Comparison of ENCODE assay signal across 20 mouse cellular contexts in genomic region chr17:50217978-50218377, GRCm38 (mm10).
"Had no signal": no experiment of that assay in that cellular context is flagged by ENCODE, and none has a peak within 500 bp of the region (broad histone marks: within the 10 kb centered on the region; RNA-seq: fewer than 3 reads in every experiment).

No protein-coding gene starts in this region.

- H3K9me3 ChIP-seq: midbrain, embryonic 10.5 days; midbrain, embryonic 12.5 days; neural tube, embryonic 13.5 days; neural tube, embryonic 15.5 days had no signal

- ATAC-seq: midbrain, embryonic 16.5 days had no signal

- H3K27me3 ChIP-seq: midbrain, embryonic 12.5 days; neural tube, embryonic 13.5 days; neural tube, embryonic 15.5 days had no signal

- H3K36me3 ChIP-seq: midbrain, embryonic 10.5 days; midbrain, embryonic 12.5 days; neural tube, embryonic 13.5 days; neural tube, embryonic 15.5 days had no signal

- H3K4me3 ChIP-seq: megakaryocyte, embryonic 14.5 days; midbrain, embryonic 10.5 days; midbrain, embryonic 12.5 days; myocyte; neural tube, embryonic 13.5 days; neural tube, embryonic 15.5 days had no signal

- H3K27ac ChIP-seq: midbrain, embryonic 10.5 days; midbrain, embryonic 12.5 days; neural tube, embryonic 13.5 days; neural tube, embryonic 15.5 days had no signal

- DNase-seq: lung, adult 18-20 months; lung, embryonic 14.5 days; lung, postnatal 10 days; lung, postnatal 4 days; midbrain, embryonic 14.5 days; retina, postnatal 1 day; right cerebral cortex, adult 18-20 months; right cerebral cortex, postnatal 25 days; right cerebral cortex, postnatal 4 days; spleen, adult 18-20 months; thymus, adult 18-20 months; thymus, postnatal 14 days; thymus, postnatal 4 days had no signal

- H3K4me1 ChIP-seq: midbrain, embryonic 10.5 days; midbrain, embryonic 12.5 days; neural tube, embryonic 13.5 days; neural tube, embryonic 15.5 days had no signal

- H3K9ac ChIP-seq: lung, embryonic 14.5 days; midbrain, embryonic 12.5 days; neural tube, embryonic 13.5 days; neural tube, embryonic 15.5 days had no signal
